Mouse (Mus musculus) liver, embryonic 14 days (tissue): Measurements from ENCODE around the gene Atxn7l3. TPM values are rescaled to one million over a fixed set of nuclear protein-coding genes. Genes with fewer than 3 reads are reported as not detected.

Experiments
- polyA plus RNA-seq: library from polyadenylated mRNA; depleted of rRNA; stranded (reverse); fragments of >200 nt; gene quantifications from 2 replicates; pipeline ENCODE4 v1.2.3, GENCODE M21; 2012; rRNA removed

Atxn7l3 gene
- polyA plus RNA-seq: 9.7 and 11.9 TPM in 2 replicates

GRCm38 (mm10) chr11:102296491-102297472, at the start of gene Atxn7l3:
Gene Atxn7l3, minus strand, starts transcription at chr11:102296631.

DNA sequence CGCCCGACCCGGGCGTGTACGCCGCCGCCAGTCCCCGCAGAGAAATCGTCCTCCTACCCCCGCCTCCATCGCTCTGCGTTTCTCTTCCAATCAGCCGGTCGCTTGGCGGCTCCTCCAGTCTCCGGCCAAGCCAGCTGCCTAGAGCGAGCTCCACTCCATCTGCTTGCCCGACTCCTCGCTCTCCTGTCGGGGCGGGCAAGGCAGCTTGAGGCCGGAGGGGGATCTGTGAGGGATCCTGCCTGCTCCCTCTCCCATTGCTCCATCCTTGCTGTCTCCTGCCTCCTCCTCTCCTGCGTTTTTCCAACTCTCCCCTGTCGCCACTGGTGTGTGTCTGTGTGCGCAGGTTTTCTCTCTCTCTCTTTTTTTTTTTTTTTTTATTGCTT, 23.0 kb upstream of the Atxn7l3 start, which contains the start of gene Ubtf:
Gene Ubtf, minus strand, starts transcription at position 333 of the 383 bp plus-strand sequence.

DNA sequence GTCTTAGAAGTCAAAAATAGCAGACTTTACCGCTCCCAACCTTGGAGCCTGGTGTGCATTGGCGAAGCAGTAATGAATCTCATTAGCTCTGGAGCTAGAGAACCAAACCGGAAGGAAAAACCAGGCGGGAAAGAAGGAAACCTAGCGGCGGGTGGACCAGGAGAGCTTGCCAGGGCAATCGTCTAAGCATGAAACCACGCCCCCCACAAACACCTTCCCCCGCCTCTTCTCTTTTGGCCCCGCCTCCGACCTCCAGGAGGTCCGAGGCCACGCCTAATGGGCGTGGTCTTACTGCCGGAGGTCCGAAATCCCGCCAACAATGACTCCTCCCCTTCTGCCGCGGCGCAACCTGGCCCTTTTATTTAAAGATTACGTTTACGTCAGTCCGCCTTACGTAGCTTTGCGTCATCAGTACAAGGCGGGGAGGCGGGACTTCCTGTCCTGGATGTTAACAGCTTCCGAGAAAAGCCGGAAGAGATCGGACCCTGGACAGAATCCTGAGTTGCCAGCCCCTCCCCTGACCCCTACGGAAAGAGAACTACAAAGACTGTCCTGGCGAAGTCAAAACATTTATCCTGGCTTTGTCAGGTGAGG, 11.8 kb downstream of the Atxn7l3 start, which contains the start of gene Tmub2:
Gene Tmub2, plus strand, starts transcription at position 431 of the 594 bp plus-strand sequence.

DNA sequence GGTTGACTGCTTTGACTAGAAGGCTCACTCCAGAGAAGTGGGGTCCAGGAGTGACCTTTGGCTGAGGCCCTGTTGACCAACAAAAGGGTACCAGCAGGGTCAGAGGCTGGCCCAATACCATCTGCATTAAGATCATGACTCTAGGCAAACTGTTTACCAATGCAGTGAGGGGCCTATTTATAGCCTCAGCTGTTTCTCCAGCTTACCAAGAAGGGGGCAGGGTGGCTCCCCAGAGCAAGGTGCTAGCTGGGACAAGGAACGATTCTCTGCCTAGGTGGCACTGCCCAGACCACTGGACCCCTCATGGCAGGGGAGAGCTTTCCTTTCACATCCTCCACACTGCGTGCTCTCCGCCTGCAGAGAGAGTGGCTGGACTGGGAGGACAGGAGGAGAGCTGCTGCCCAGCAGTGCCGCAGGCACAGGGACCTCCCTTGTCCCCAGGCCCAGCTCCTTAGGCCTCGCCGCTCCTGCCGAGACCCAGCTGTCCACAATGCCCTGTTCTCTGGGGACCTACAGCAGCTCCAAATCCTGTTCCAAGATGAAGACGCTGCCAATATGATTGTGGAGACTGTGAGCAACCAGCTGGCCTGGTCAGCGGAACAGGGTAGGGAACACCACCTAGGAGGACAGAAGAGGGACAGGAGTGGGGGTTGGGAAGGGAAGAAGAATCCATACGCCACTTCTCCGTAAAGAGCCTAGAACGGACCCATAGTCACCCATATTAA, 27.7 kb downstream of the Atxn7l3 start, which contains the start of gene Asb16:
Gene Asb16, plus strand, starts transcription at position 224 of the 725 bp plus-strand sequence.

DNA sequence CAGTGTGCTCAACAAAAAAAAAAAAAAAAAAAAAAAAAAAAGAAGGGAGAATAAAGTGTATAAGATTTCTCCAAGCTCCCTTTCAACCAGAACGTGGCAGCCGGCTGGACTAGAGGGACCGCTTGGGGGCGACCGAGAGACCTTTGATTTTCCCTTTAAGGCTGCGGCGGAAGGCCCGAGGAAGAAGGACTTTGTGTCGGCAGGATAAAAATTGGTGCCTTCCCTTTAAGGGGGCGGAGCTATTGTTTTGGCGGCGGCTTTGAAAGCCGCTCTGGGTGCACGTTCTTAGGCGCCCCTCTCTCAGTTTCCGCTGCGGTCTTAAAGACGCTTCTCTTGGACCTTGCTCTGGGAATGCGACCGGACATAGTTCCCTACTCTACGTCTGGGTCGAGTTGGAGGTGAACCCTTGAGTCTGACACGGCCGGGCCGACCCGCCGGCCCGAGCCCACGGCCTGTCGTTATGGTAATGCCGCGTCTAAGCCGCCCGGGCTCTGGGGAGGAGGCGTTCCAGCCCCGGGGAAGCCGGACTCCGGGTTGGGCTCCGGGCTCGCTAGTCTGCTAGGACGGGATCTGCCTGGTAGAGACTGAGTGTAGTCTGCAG, 47.7 kb downstream of the Atxn7l3 start, which contains the start of gene BC030867:
Gene BC030867, plus strand, starts transcription at position 253 of the 601 bp plus-strand sequence.

Other genes with a start within 250 kb of the Atxn7l3 start
- gene Mpp2, start 208.1 kb downstream of the Atxn7l3 start, polyA plus RNA-seq: 10.6 and 12.5 TPM in 2 replicates
- gene Ppy, start 195.3 kb downstream of the Atxn7l3 start, polyA plus RNA-seq: not detected in 2 replicates
- 0.43 TPM in 1 of 2 replicates, not detected in the other for gene Pyy, start 188.8 kb downstream of the Atxn7l3 start, polyA plus RNA-seq
- gene Nags, start 151.1 kb downstream of the Atxn7l3 start, polyA plus RNA-seq: 9.0 and 10.4 TPM in 2 replicates
- gene Tmem101, start 140.2 kb downstream of the Atxn7l3 start, polyA plus RNA-seq: 8.1 and 10.1 TPM in 2 replicates
- gene Lsm12, start 111.3 kb downstream of the Atxn7l3 start, polyA plus RNA-seq: 15.8 and 18.5 TPM in 2 replicates
- 11.3 and 12.4 TPM in 2 replicates for gene G6pc3, start 107.0 kb downstream of the Atxn7l3 start, polyA plus RNA-seq
- 7.8 and 8.7 TPM in 2 replicates for gene Hdac5, start 66.5 kb downstream of the Atxn7l3 start, polyA plus RNA-seq
- gene BC030867, start 47.7 kb downstream of the Atxn7l3 start, polyA plus RNA-seq: 8.9 and 10.8 TPM in 2 replicates
- gene Asb16, start 27.9 kb downstream of the Atxn7l3 start, polyA plus RNA-seq: 0.35 and 0.44 TPM in 2 replicates
- gene Tmub2, start 11.7 kb downstream of the Atxn7l3 start, polyA plus RNA-seq: 17.8 and 20.8 TPM in 2 replicates
- 37.1 and 39.9 TPM in 2 replicates for gene Ubtf, start 23.1 kb upstream of the Atxn7l3 start, polyA plus RNA-seq
- 475 and 571 TPM in 2 replicates for gene Slc4a1, start 69.6 kb upstream of the Atxn7l3 start, polyA plus RNA-seq
- gene Rundc3a, start 96.8 kb upstream of the Atxn7l3 start, polyA plus RNA-seq: 0.87 and 1.2 TPM in 2 replicates
- gene Slc25a39, start 111.3 kb upstream of the Atxn7l3 start, polyA plus RNA-seq: 139 and 165 TPM in 2 replicates
- 23.0 and 31.6 TPM in 2 replicates for gene Grn, start 133.7 kb upstream of the Atxn7l3 start, polyA plus RNA-seq
- 1.1 and 1.5 TPM in 2 replicates for gene Fam171a2, start 151.1 kb upstream of the Atxn7l3 start, polyA plus RNA-seq
- 35.8 and 37.7 TPM in 2 replicates for gene Itga2b, start 173.5 kb upstream of the Atxn7l3 start, polyA plus RNA-seq